Mouse (Mus musculus): ENCODE measurements around the gene Aars2. TPM values are rescaled to one million over a fixed set of nuclear protein-coding genes. Genes with fewer than 3 reads are reported as not detected.

The Aars2 gene
- polyA plus RNA-seq, 1 experiment: 10.5 TPM

GRCm38 (mm10) chr17:45515204-45515726 is 8.6 kb downstream of the Aars2 start:
- H3K4me3 ChIP-seq (ENCODE audit: low read depth, low read length): no peak overlapping the region
- peaks cover 6% of the 10 kb centered on the region for H3K36me3 ChIP-seq (ENCODE audit: control insufficient read depth, insufficient read depth, low read length)
- H3K27me3 ChIP-seq (ENCODE audit: control insufficient read depth, insufficient read depth, low read length): no peaks in the 10 kb centered on the region
- no peak overlapping the region for H3K27ac ChIP-seq (ENCODE audit: insufficient read depth, low read depth, low read length)
- 39% methylated on average over 15 of the region's 15 CpGs for WGBS
- TF ChIP-seq CTCF (IDR thresholded peaks at IDR 0.05; ENCODE audit: extremely low read depth, insufficient read length, insufficient replicate concordance, low read depth, low read length) (no peak), POLR2A (IDR thresholded peaks at IDR 0.05; ENCODE audit: low read depth, low read length) (no peak)
- H3K4me1 ChIP-seq (ENCODE audit: control insufficient read depth, insufficient read depth, insufficient read length, low read length): no peaks in the 10 kb centered on the region

DNA sequence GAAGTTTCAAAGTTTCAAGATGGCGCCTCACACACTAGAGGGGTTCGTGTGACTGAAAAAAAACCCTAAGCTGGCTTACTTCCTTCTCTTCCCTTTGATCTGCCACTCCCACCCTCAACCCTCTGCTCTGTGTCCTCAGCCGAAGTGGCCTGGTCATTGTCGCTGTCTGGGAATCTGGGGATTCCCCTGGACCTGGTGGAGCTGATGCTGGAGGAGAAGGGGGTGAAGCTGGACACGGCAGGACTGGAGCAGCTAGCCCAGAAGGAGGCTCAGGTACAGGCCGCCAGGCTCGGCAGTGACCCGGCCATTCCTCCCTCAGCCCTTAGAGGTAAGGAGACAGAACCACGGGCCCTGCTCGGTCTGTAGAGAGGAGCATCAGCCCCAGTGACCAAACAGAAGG is 9.2 kb downstream of the Aars2 start:
- no peak overlapping the region for H3K4me3 ChIP-seq (ENCODE audit: low read depth, low read length)
- no peaks in the 10 kb centered on the region for H3K27me3 ChIP-seq (ENCODE audit: control insufficient read depth, insufficient read depth, low read length)
- TF ChIP-seq CTCF (IDR thresholded peaks at IDR 0.05; ENCODE audit: extremely low read depth, insufficient read length, insufficient replicate concordance, low read depth, low read length) (no peak), POLR2A (IDR thresholded peaks at IDR 0.05; ENCODE audit: low read depth, low read length) (no peak)
- peaks cover 6% of the 10 kb centered on the region for H3K36me3 ChIP-seq (ENCODE audit: control insufficient read depth, insufficient read depth, low read length)
- H3K4me1 ChIP-seq (ENCODE audit: control insufficient read depth, insufficient read depth, insufficient read length, low read length): no peaks in the 10 kb centered on the region
- WGBS: 86% methylated on average over 10 of the region's 10 CpGs
- H3K27ac ChIP-seq (ENCODE audit: insufficient read depth, low read depth, low read length): no peak overlapping the region

DNA sequence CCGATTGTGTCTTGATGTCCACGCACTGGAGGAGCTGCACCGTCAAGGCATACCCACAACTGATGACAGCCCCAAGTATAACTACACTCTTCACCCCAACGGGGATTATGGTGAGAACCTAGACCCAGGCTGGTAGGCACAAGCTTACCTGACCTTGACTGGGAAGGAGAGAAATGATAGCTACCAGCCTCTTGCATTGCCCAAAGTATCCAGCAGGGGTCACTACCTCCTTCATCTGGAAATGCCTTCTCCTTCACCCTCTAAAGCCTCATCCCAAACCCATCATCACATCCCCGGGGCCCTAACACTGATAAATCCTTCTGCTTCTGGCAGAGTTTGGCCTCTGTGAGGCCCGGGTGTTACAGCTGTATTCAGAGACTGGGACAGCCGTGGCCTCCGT is 9.8 kb downstream of the Aars2 start:
- no peaks in the 10 kb centered on the region for H3K4me1 ChIP-seq (ENCODE audit: control insufficient read depth, insufficient read depth, insufficient read length, low read length)
- no peaks in the 10 kb centered on the region for H3K27me3 ChIP-seq (ENCODE audit: control insufficient read depth, insufficient read depth, low read length)
- no peak overlapping the region for H3K27ac ChIP-seq (ENCODE audit: insufficient read depth, low read depth, low read length)
- H3K36me3 ChIP-seq (ENCODE audit: control insufficient read depth, insufficient read depth, low read length): peaks cover 5% of the 10 kb centered on the region
- no peak overlapping the region for H3K4me3 ChIP-seq (ENCODE audit: low read depth, low read length)
- 59% methylated on average over 8 of the region's 8 CpGs for WGBS
- TF ChIP-seq POLR2A (IDR thresholded peaks at IDR 0.05; ENCODE audit: low read depth, low read length): no peak
- TF ChIP-seq CTCF (IDR thresholded peaks at IDR 0.05; ENCODE audit: extremely low read depth, insufficient read length, insufficient replicate concordance, low read depth, low read length): peak; percentile 74; the same call in 1 of the 2 replicates

DNA sequence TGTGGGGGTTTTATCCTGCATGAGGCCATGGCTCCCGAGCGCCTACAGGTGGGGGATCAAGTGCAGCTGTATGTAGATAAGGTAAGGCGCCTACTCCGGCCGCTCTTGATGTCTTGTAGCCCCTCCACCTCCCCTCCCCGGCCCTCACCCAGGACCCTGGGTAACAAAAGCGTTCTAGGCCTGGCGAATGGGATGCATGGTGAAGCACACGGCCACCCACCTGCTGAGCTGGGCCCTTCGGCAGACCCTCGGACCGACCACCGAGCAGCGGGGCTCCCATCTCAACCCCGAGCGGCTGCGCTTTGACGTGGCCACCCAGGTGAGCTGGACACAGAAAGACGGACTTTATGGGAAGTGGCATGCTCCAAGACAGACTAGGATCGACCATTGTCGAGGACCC is 10.5 kb downstream of the Aars2 start:
- TF ChIP-seq CTCF (IDR thresholded peaks at IDR 0.05; ENCODE audit: extremely low read depth, insufficient read length, insufficient replicate concordance, low read depth, low read length) (no peak), POLR2A (IDR thresholded peaks at IDR 0.05; ENCODE audit: low read depth, low read length) (no peak)
- Histone ChIP-seq H3K4me3 (ENCODE audit: low read depth, low read length) (no peak overlapping the region), H3K4me1 (ENCODE audit: control insufficient read depth, insufficient read depth, insufficient read length, low read length) (no peaks in the 10 kb centered on the region), H3K36me3 (ENCODE audit: control insufficient read depth, insufficient read depth, low read length) (peaks cover 5% of the 10 kb centered on the region), H3K27ac (ENCODE audit: insufficient read depth, low read depth, low read length) (no peak overlapping the region), H3K27me3 (ENCODE audit: control insufficient read depth, insufficient read depth, low read length) (no peaks in the 10 kb centered on the region)
- WGBS: 96% methylated on average over 21 of the region's 21 CpGs

- peaks cover 5% of the 10 kb centered on the region for H3K36me3 ChIP-seq (ENCODE audit: control insufficient read depth, insufficient read depth, low read length)
- no peaks in the 10 kb centered on the region for H3K4me1 ChIP-seq (ENCODE audit: control insufficient read depth, insufficient read depth, insufficient read length, low read length)
- 93% methylated on average over 28 of the region's 28 CpGs for WGBS
- H3K4me3 ChIP-seq (ENCODE audit: low read depth, low read length): no peak overlapping the region
- TF ChIP-seq POLR2A (IDR thresholded peaks at IDR 0.05; ENCODE audit: low read depth, low read length) (no peak), CTCF (IDR thresholded peaks at IDR 0.05; ENCODE audit: extremely low read depth, insufficient read length, insufficient replicate concordance, low read depth, low read length) (no peak)
- H3K27ac ChIP-seq (ENCODE audit: insufficient read depth, low read depth, low read length): no peak overlapping the region
- no peaks in the 10 kb centered on the region for H3K27me3 ChIP-seq (ENCODE audit: control insufficient read depth, insufficient read depth, low read length)
Measured at GRCm38 (mm10) chr17:45517549-45518215, 11.0 kb downstream of the Aars2 start.

DNA sequence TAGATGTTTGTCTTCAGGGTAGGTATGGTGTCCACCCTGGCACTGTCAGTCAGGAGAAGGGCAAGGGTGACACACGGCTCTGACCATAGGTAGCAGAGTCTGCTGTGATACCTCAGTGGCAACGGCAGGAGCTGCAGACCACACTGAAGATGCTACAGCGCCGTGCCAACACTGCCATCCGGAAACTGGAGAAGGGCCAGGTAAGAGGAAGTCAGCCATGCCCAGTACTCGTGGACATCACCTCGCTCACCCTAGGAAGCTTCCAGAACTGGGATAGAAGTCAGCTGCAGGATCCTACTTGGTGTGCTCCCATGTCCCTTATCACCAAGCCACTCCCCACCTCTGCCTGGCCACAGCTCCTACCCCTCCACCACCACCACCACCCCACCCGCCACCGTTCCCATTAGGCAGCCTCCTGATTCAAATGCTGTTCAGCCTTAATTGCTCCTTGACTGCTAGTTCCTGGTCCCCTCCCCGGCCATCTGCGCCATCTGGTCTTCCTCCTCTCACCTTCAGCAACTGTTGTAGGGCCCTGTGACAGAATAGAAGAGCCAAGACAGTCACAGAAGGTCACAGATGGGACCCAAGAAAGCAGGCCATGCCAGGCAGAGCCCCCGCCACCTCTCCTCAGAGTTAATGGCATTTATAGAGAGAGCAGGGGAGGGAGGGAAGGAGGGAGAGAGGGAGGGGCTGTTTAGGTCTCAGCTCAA is 12.3 kb downstream of the Aars2 start:
- 78% methylated on average over 12 of the region's 12 CpGs for WGBS
- Histone ChIP-seq H3K27ac (ENCODE audit: insufficient read depth, low read depth, low read length) (no peak overlapping the region), H3K4me3 (ENCODE audit: low read depth, low read length) (no peak overlapping the region), H3K27me3 (ENCODE audit: control insufficient read depth, insufficient read depth, low read length) (peaks cover 6% of the 10 kb centered on the region), H3K36me3 (ENCODE audit: control insufficient read depth, insufficient read depth, low read length) (peaks cover 5% of the 10 kb centered on the region), H3K4me1 (ENCODE audit: control insufficient read depth, insufficient read depth, insufficient read length, low read length) (no peaks in the 10 kb centered on the region)
- no peak for TF ChIP-seq CTCF (IDR thresholded peaks at IDR 0.05; ENCODE audit: extremely low read depth, insufficient read length, insufficient replicate concordance, low read depth, low read length)
- no peak for TF ChIP-seq POLR2A (IDR thresholded peaks at IDR 0.05; ENCODE audit: low read depth, low read length)

DNA sequence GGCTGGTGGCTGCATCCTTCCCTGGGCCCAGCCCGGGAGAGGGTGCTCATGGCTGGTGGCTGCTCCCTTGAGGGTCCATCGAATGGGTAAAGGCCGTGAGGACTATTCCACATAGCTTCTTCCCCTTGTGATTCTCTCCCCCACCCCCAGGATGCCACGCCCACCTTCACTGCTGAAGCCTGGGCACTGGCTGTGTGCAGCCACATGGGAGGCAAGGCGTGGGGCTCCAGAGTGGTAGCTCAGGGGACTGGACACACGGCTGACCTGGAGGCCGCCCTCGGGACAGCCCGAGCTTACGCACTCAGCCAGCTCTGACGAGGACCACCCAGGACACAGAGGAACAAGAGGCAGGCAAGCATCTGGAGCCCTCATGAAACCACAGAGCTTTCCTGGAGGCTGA is 13.5 kb downstream of the Aars2 start:
- no peak for TF ChIP-seq POLR2A (IDR thresholded peaks at IDR 0.05; ENCODE audit: low read depth, low read length)
- no peak for TF ChIP-seq CTCF (IDR thresholded peaks at IDR 0.05; ENCODE audit: extremely low read depth, insufficient read length, insufficient replicate concordance, low read depth, low read length)
- 85% methylated on average over 11 of the region's 11 CpGs for WGBS
- Histone ChIP-seq H3K4me1 (ENCODE audit: control insufficient read depth, insufficient read depth, insufficient read length, low read length) (no peaks in the 10 kb centered on the region), H3K27me3 (ENCODE audit: control insufficient read depth, insufficient read depth, low read length) (peaks cover 6% of the 10 kb centered on the region), H3K36me3 (ENCODE audit: control insufficient read depth, insufficient read depth, low read length) (peaks cover 5% of the 10 kb centered on the region), H3K27ac (ENCODE audit: insufficient read depth, low read depth, low read length) (no peak overlapping the region), H3K4me3 (ENCODE audit: low read depth, low read length) (no peak overlapping the region)

All from small intestine, adult 2 months (tissue).